Mouse (Mus musculus) erythroid progenitor cell, adult 5-6 weeks (primary cell): ENCODE results near the gene Gli3. TPM values are rescaled to one million over a fixed set of nuclear protein-coding genes. Genes with fewer than 3 reads are reported as not detected.

Experiments used
- ATAC-seq: replicated peaks from 2 replicates; pipeline ENCODE4 v1.8.0; 2016; ENCODE audit warnings: moderate number of reproducible peaks, mild to moderate bottlenecking, moderate TSS enrichment, inconsistent platforms; ENCODE audit not compliant: poor library complexity, low FRiP score, severe bottlenecking
- total RNA-seq, 2 experiments: library from RNA; stranded (forward) in 1 of 2; stranded (reverse) in 1 of 2; fragments of 150-400 nt in 1 of 2; fragments of 186-747, 209-891 nt in 1 of 2; gene quantifications; 2 replicates each; pipeline versions ENCODE4 v1.2.3 to v1.2.4; 2015 to 2017; ENCODE audit warnings: low replicate concordance in 2 of 2

Gli3 gene
- total RNA-seq, 2 experiments from 2014 or later = not detected

DNA sequence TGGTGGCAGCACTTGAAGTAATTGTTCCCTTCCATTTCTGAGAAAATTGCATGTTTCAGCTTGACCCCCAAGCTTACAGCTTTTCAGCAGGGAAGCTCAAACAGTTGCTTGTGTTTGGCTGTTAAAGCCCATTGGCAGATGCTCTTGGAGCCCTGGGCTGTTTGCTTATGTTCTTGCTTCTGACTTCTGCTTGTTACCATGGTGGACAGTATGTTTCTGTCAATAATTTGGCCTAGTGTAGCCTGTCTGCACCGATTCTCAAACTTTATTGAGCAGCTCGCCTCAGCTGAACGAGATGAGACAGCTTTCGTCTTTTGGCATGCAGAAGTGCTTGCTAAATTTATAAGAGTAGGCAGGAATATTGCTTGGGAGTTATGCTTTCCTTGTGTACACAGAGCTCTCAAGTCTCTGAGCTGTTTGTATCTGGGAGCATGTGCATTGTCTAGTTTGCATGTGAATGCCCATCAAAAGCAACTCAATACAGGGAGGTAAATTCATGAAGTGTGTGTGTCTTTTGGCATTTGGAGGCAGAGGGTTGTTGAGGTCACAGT lies 82.4 kb downstream of the Gli3 start:
- ATAC-seq = no peak

- no peak for ATAC-seq
Measured at GRCm38 (mm10) chr13:15546258-15546657, 83.2 kb downstream of the Gli3 start.

- no peak for ATAC-seq
Measured at GRCm38 (mm10) chr13:15549466-15549865, 86.4 kb downstream of the Gli3 start.

DNA sequence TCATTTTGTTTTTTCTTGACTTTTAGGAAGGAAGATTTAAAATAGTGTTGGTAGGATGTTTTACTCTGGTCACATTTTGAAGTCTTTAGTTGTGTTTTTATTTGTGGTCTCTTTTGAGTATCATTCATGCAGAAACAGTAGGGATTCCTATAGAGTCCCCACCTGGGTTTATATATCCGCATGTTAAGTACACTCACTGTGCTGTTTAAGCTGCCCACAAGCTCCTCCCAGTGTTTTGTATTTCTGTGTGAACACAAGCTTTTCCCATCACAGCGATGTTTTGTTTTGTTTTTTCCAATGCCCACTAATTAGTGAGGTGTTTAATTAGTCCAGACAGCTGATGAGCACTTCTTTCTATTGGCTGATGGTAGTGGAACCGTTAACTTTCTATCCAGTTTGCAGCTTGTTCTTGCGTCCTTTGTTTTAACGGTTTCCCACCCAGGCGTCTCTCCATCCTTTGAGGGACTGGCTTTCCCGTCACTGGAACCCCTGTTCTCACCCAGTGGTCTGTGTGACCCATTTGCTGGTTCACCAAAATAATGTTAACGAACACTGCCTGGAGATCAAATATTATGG lies 87.1 kb downstream of the Gli3 start:
- ATAC-seq = no peak

DNA sequence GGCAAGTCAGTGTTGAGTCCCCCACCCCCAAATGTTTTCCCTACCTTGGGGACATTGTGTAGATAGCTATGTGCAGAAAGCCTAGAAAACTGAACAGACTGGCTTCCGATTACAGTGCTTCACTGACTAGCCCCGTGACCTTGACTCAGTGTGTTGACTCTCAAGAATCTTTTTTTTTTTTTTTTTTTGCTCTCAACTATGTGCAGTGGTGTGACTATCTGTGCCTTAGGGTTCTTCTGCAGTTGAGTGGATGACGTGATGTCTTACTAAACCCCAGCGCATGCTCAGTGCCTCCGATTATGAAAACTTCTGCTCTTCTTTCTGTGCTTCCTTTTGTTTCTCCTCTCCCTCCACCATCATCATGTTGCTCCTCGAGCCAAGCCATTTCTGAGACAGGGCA lies 87.7 kb downstream of the Gli3 start:
- no peak for ATAC-seq

DNA sequence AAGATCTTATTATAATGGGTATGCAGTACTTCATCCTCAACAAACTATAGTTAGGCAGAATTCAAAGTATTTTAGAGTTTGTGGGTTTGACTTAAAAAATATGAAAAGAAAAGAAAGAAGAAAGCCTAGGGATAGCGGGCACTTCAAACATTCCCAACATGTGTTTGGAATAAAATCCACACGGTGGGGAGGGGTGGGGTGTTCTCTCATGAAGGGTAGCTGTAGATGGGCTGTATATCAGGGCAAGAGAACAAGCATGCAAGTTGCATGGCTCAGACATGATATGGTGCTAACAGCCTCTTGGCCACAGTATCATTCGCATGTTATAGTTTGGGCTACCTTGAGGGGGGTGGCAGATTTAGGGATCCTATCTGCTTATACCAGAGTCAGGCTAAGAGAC lies 89.0 kb downstream of the Gli3 start:
- ATAC-seq = no peak

DNA sequence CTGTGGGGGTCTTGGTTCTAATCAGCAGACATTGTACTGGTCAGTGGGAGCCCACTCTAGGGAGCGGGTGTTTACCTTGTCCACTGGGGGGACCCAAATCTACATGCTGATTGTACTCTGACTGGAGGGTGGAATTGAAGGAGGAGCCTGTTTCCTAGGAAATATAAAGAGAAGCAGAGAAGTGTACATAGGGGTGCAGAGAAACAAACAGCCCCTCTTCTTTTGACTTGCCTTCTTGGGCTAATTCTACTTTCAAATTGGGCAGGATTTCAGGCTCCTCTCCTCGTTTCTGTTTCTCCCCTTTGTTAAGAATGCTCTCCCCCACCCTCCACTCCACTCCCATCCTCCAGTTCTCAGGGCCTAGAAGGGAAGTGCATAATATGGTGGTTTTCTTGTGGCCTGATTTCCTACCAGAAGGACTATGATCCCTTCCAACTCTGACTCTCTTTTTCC lies 93.6 kb downstream of the Gli3 start:
- ATAC-seq = no peak

DNA sequence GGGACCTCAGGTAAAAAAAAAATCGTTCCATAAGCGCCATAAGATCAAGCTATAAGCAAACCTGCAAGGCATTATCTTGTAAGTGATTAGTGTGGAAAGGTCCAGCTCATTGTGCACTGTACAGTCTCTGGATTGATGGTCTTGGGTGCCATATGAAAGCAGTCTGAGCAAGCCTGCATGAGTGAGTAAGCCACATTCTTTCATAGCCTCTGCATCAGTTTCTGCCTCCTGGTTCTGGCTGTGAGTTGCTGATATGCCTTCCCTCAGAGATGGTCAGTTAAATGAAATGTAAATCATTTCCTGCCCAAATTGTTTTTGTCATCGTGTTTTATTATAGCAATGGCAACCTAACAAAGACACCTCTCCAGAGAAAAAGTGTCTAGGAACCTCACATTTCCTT lies 98.4 kb downstream of the Gli3 start:
- ATAC-seq = no peak

DNA sequence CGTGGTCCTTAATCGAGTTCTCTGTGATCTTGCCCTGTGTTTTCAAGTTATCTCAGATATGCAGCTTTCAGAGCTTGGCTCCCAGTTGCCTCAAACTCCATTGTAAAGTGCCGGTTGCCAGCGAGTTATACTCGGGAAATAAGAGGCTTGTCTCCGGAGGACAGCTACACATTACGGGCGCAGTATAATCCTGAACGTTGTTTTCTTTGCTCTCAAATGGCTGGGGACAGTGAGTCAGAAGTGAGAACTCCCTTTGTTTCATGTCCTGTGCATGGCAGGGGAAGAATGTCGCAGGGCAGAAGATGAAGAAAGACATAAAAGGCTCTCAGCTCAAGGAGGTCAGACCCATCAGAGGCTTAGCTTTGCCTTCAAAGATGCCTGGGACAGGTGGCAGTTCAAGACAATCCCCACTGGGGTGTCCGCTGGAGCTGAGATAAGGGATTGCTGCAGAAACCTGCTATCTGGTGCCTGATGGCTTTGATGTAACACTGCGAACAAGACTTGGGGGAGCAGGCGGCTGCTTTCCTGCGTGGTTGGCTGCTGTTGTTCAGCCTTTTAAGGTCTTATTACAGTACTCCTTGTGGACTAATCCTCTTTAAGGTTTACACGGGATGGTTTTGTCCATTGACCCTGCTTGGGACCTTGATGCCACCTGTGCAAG lies 108.0 kb downstream of the Gli3 start:
- no peak for ATAC-seq

GRCm38 (mm10) chr13:15577133-15577917 lies 114.3 kb downstream of the Gli3 start:
- no peak for ATAC-seq

DNA sequence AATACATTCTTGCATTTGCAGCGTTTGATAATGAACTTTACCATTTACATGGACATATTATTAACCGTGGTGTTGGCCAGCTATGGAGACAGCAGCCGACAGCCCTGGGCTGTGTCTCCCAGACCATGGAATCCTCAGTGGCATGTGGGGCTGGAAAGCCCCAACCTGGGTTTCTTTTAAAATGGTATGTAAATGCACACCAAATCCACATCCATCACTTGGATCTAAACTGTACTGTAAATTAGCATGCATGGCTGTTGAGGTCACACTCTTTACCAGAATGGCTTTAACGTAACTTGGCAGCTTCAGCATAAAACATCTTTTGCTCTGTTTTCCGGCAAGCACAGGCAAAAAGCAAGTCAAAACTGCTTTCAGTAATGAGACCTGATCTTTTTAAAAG lies 117.4 kb downstream of the Gli3 start:
- ATAC-seq = no peak

- no peak for ATAC-seq
Measured at GRCm38 (mm10) chr13:15585941-15586340, 122.9 kb downstream of the Gli3 start.

- ATAC-seq = no peak
Measured at GRCm38 (mm10) chr13:15588278-15589272, 125.5 kb downstream of the Gli3 start.

DNA sequence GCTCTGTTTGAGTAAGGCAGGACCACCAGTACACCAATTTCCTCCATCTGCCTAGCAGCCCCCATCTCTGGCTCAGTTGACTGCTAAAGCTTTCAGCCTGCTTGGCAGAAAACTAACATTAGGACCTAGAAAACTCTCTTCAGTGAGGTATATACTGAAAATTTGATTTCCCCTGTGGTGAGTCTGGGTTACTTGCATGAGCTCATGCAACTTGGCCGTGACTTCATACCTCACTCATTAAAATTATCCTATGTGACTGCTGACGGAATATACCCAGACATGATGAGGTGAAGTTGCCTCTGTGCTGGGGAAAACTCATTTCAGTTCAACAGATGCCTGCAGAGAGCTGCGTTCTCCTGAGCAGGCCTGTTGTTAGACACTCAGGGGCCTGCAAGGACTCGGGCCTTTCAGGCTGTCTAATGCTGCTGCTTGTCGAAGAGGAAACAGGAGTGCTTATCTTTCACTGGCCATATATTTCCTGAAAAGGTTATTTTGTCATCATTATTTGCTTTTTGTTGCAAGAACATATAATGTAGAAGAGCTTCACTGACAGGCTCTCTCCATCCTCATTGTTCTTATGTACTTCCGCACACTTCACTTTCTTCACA lies 127.4 kb downstream of the Gli3 start:
- ATAC-seq = no peak

GRCm38 (mm10) chr13:15596667-15597066 lies 133.6 kb downstream of the Gli3 start:
- no peak for ATAC-seq

- no peak for ATAC-seq
Measured at GRCm38 (mm10) chr13:15599741-15600140, 136.7 kb downstream of the Gli3 start.

GRCm38 (mm10) chr13:15602161-15602560 lies 139.1 kb downstream of the Gli3 start:
- ATAC-seq = no peak

DNA sequence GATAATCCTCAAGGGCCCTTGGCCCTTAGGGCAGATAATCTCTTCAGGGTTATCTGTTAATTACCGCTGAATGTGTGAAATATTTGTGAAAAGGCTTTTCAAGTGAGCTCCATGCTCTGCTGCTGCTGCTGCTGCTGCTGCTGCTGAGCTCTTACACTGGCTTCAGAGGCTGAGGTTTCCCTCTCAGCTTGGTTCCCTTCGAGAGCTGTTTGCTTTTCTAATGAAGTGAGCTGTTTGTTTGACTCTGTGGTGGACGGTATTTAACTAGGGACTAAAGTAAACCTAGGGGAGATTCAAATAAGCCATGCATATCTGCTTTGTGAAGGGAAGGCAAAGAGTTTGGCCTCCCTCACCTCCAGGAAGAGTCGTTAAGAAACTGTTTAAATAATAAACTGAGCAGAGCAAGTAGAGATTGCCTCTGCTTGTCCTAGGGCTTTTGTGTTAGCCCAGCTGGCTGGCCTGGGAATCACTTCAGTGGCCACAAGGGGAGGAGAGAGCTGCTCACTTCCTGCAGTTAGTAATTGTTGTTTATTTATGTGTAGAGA lies 139.7 kb downstream of the Gli3 start:
- ATAC-seq = no peak

GRCm38 (mm10) chr13:15604074-15604473 lies 141.0 kb downstream of the Gli3 start:
- ATAC-seq = no peak
